Mouse (Mus musculus) stomach, postnatal 0 days (tissue): ENCODE data around the gene Gjc1.
A peak's percentile ranks its signal among the peaks of the same experiment; 100 is the strongest.

ENCODE experiments used
- CTCF ChIP-seq: IDR thresholded peaks from 2 replicates; pipeline ENCODE4 v1.5.1; 2016; ENCODE audit warnings: antibody characterized with exemption, low read depth, mild to moderate bottlenecking, moderate library complexity
- EP300 ChIP-seq: optimal IDR thresholded peaks from 2 replicates; pipeline ENCODE3; 2016; ENCODE audit warnings: antibody characterized with exemption

DNA sequence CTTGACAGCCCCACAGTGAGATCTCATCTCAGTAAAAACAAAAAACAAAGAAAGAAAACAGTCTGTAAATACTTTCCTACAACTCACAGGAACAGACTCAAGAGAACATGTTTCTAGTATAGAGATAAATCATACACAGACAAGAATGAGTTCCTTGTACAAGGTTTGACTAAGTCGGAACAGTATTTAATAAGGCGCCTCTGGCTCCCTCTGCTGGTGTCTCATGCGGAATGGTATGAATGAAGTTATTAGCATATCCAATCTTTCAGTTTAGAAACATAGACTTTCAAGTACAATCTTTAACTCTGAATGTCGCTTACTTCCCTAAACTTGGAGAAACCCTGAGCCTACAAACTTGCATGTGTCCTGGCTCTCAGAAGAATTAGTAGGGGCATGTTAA, 44.8 kb upstream of the Gjc1 start:
- TF ChIP-seq CTCF (peak; percentile 91), EP300 (no peak)
